Mouse (Mus musculus): ENCODE results near the gene Fbxo17. TPM values are rescaled to one million over a fixed set of nuclear protein-coding genes. Genes with fewer than 3 reads are reported as not detected.
A peak's percentile ranks its signal among the peaks of the same experiment; 100 is the strongest.

Gene Fbxo17
- polyA plus RNA-seq, 1 experiment from 2014 or later = 3.0 TPM

DNA sequence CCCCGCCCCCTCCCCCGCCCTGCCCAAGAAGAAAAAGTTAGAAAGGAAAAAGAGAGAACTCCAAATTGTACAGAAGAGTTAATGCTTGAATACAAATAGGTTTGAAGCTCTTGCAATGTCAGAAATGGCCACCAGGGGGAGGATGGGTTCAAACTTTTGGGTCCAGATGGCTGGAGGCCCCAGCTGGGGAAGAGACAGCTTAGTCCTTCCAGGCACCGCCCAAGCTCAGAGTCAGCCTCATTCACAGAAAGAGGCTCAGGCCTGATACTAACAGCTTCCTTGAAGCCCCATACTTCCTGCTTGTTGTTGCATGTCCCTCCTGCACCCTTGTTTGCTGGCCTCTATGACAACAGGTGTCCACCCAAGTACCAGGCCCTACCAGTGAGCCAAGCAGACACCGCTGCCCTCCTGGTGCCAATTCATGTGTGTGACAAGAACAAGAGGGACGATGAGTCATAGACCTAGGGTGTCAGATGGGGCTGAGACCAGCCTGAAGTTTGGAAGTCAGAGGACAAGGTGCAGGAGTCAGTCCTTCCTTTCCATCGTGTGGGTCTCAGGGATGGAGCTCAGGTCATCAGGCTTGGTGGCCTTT is 63.6 kb downstream of the Fbxo17 start:
- Histone ChIP-seq H3K9me3 (replicated peaks; ENCODE audit: control insufficient read depth, low read length) (no peaks in the 10 kb centered on the region), H3K36me3 (ENCODE audit: control insufficient read depth, insufficient read depth, low read length) (peaks cover 28% of the 10 kb centered on the region), H3K9ac (ENCODE audit: low read length) (peak overlapping the region; percentile 13; the same call in 1 of the 2 replicates), H3K4me2 (ENCODE audit: low read length) (no peak overlapping the region), H3K4me1 (ENCODE audit: control insufficient read depth, insufficient read depth, low read length) (no peaks in the 10 kb centered on the region; the same call in 1 of the 2 replicates), H3K4me3 (ENCODE audit: low read depth, low read length) (no peak overlapping the region), H3K27ac (ENCODE audit: low read depth, low read length) (no peak overlapping the region), H3K27me3 (replicated peaks; ENCODE audit: control insufficient read depth, insufficient read depth, low read length) (no peaks in the 10 kb centered on the region)
- peak; percentile 82 for ATAC-seq
- DNase-seq (ENCODE audit: low spot score) = peak; percentile 92
- 44% methylated on average over 6 of the region's 6 CpGs for WGBS

DNA sequence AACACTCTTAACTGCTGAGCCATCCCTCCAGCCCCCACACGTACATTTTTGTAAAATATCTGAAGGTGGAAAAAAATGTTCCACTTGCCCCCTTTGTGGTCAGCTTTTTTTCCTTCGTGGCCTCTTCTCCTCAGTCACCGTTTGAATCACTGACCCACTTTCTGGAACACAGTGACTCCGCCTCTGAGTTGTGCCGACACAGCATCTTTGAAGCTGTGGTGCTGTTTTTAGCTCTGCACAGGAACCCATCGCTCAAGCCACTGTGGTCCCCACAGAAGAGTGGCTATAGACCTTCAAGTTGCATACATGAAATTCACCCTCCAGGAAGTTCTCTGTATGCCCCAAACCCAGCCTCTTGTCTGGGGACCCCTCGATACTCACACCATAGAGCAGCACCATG is 64.3 kb downstream of the Fbxo17 start:
- ATAC-seq (no peak), DNase-seq (ENCODE audit: low spot score) (no peak)
- no peak overlapping the region for H3K4me3 ChIP-seq (ENCODE audit: low read depth, low read length)
- WGBS = 83% methylated on average over 7 of the region's 7 CpGs
- H3K36me3 ChIP-seq (ENCODE audit: control insufficient read depth, insufficient read depth, low read length) = peaks cover 34% of the 10 kb centered on the region
- H3K4me1 ChIP-seq (ENCODE audit: control insufficient read depth, insufficient read depth, low read length) = no peaks in the 10 kb centered on the region; the same call in 1 of the 2 replicates
- no peaks in the 10 kb centered on the region for H3K27me3 ChIP-seq (replicated peaks; ENCODE audit: control insufficient read depth, insufficient read depth, low read length)
- no peak overlapping the region for H3K27ac ChIP-seq (ENCODE audit: low read depth, low read length)
- H3K9ac ChIP-seq (ENCODE audit: low read length) = no peak overlapping the region
- no peaks in the 10 kb centered on the region for H3K9me3 ChIP-seq (replicated peaks; ENCODE audit: control insufficient read depth, low read length)
- no peak overlapping the region for H3K4me2 ChIP-seq (ENCODE audit: low read length)

GRCm38 (mm10) chr7:28781261-28781663 is 64.7 kb downstream of the Fbxo17 start:
- Histone ChIP-seq H3K27me3 (replicated peaks; ENCODE audit: control insufficient read depth, insufficient read depth, low read length) (no peaks in the 10 kb centered on the region), H3K27ac (ENCODE audit: low read depth, low read length) (no peak overlapping the region), H3K4me2 (ENCODE audit: low read length) (no peak overlapping the region), H3K9me3 (replicated peaks; ENCODE audit: control insufficient read depth, low read length) (no peaks in the 10 kb centered on the region), H3K4me3 (ENCODE audit: low read depth, low read length) (no peak overlapping the region), H3K4me1 (ENCODE audit: control insufficient read depth, insufficient read depth, low read length) (no peaks in the 10 kb centered on the region; the same call in 1 of the 2 replicates), H3K9ac (ENCODE audit: low read length) (no peak overlapping the region), H3K36me3 (ENCODE audit: control insufficient read depth, insufficient read depth, low read length) (peaks cover 38% of the 10 kb centered on the region)
- ATAC-seq = no peak
- no peak for DNase-seq (ENCODE audit: low spot score)
- WGBS = 93% methylated on average over 8 of the region's 8 CpGs

- no peaks in the 10 kb centered on the region for H3K27me3 ChIP-seq (replicated peaks; ENCODE audit: control insufficient read depth, insufficient read depth, low read length)
- no peaks in the 10 kb centered on the region; the same call in 1 of the 2 replicates for H3K4me1 ChIP-seq (ENCODE audit: control insufficient read depth, insufficient read depth, low read length)
- H3K4me3 ChIP-seq (ENCODE audit: low read depth, low read length) = no peak overlapping the region
- ATAC-seq (no peak), DNase-seq (ENCODE audit: low spot score) (no peak)
- 72% methylated on average over 5 of the region's 5 CpGs for WGBS
- no peak overlapping the region for H3K4me2 ChIP-seq (ENCODE audit: low read length)
- no peak overlapping the region for H3K27ac ChIP-seq (ENCODE audit: low read depth, low read length)
- no peak overlapping the region for H3K9ac ChIP-seq (ENCODE audit: low read length)
- peaks cover 36% of the 10 kb centered on the region for H3K36me3 ChIP-seq (ENCODE audit: control insufficient read depth, insufficient read depth, low read length)
- H3K9me3 ChIP-seq (replicated peaks; ENCODE audit: control insufficient read depth, low read length) = no peaks in the 10 kb centered on the region
These were observed 68.6 kb downstream of the Fbxo17 start for GRCm38 (mm10) chr7:28785161-28785560.

Other genes starting within 250 kb of the Fbxo17 start
- not detected in 2 replicates for gene Ifnl2, start 206.3 kb upstream of the Fbxo17 start, polyA plus RNA-seq (2014; fragmentation: Nextera tagmentation; extraction: Ambion mirVana)
- not detected in 2 replicates for gene Ifnl3, start 194.0 kb upstream of the Fbxo17 start, polyA plus RNA-seq (2014; fragmentation: Nextera tagmentation; extraction: Ambion mirVana)
- not detected in 2 replicates for gene Sycn, start 175.9 kb upstream of the Fbxo17 start, polyA plus RNA-seq (2014; fragmentation: Nextera tagmentation; extraction: Ambion mirVana)
- gene Nccrp1, start 169.6 kb upstream of the Fbxo17 start, polyA plus RNA-seq (2014; fragmentation: Nextera tagmentation; extraction: Ambion mirVana) = not detected in 2 replicates
- gene Samd4b, start 118.7 kb upstream of the Fbxo17 start, polyA plus RNA-seq (2014; fragmentation: Nextera tagmentation; extraction: Ambion mirVana) = 20.1 and 24.1 TPM in 2 replicates
- 12.6 and 16.0 TPM in 2 replicates for gene Pak4, start 118.6 kb upstream of the Fbxo17 start, polyA plus RNA-seq (2014; fragmentation: Nextera tagmentation; extraction: Ambion mirVana)
- not detected in 2 replicates for gene Acp7, start 85.5 kb upstream of the Fbxo17 start, polyA plus RNA-seq (2014; fragmentation: Nextera tagmentation; extraction: Ambion mirVana)
- 4.3 and 5.9 TPM in 2 replicates for gene Fbxo27, start 24.0 kb upstream of the Fbxo17 start, polyA plus RNA-seq (2014; fragmentation: Nextera tagmentation; extraction: Ambion mirVana)
- gene Mrps12, start 25.0 kb downstream of the Fbxo17 start, polyA plus RNA-seq (2014; fragmentation: Nextera tagmentation; extraction: Ambion mirVana) = 133 and 141 TPM in 2 replicates
- 17.6 and 17.7 TPM in 2 replicates for gene Sars2, start 25.2 kb downstream of the Fbxo17 start, polyA plus RNA-seq (2014; fragmentation: Nextera tagmentation; extraction: Ambion mirVana)
- not detected in 2 replicates for gene Ccer2, start 39.4 kb downstream of the Fbxo17 start, polyA plus RNA-seq (2014; fragmentation: Nextera tagmentation; extraction: Ambion mirVana)
- 110 and 115 TPM in 2 replicates for gene Sirt2, start 49.9 kb downstream of the Fbxo17 start, polyA plus RNA-seq (2014; fragmentation: Nextera tagmentation; extraction: Ambion mirVana)
- gene Nfkbib, start 50.7 kb downstream of the Fbxo17 start, polyA plus RNA-seq (2014; fragmentation: Nextera tagmentation; extraction: Ambion mirVana) = 61.0 and 62.4 TPM in 2 replicates
- 1.3 and 1.5 TPM in 2 replicates for gene Rinl, start 72.2 kb downstream of the Fbxo17 start, polyA plus RNA-seq (2014; fragmentation: Nextera tagmentation; extraction: Ambion mirVana)
- gene Hnrnpl, start 91.7 kb downstream of the Fbxo17 start, polyA plus RNA-seq (2014; fragmentation: Nextera tagmentation; extraction: Ambion mirVana) = 190 and 198 TPM in 2 replicates
- 103 and 107 TPM in 2 replicates for gene Ech1, start 108.4 kb downstream of the Fbxo17 start, polyA plus RNA-seq (2014; fragmentation: Nextera tagmentation; extraction: Ambion mirVana)
- gene Lgals4, start 117.0 kb downstream of the Fbxo17 start, polyA plus RNA-seq (2014; fragmentation: Nextera tagmentation; extraction: Ambion mirVana) = 1.7 and 2.0 TPM in 2 replicates
- 2.4 and 4.2 TPM in 2 replicates for gene Lgals7, start 147.0 kb downstream of the Fbxo17 start, polyA plus RNA-seq (2014; fragmentation: Nextera tagmentation; extraction: Ambion mirVana)
- gene Capn12, start 164.6 kb downstream of the Fbxo17 start, polyA plus RNA-seq (2014; fragmentation: Nextera tagmentation; extraction: Ambion mirVana) = 0.11 and 0.38 TPM in 2 replicates
- gene Actn4, start 245.5 kb downstream of the Fbxo17 start, polyA plus RNA-seq (2014; fragmentation: Nextera tagmentation; extraction: Ambion mirVana) = 101 and 128 TPM in 2 replicates